Mouse (Mus musculus) adrenal gland, adult 2 months (tissue): ENCODE results near the gene Syde1. TPM values are rescaled to one million over a fixed set of nuclear protein-coding genes. Genes with fewer than 3 reads are reported as not detected.
"Not testable (repeated sequence)": the region's sequence is repeated elsewhere in the genome, so short reads cannot be mapped to it uniquely, and the experiment has no call there.

Source experiments
- DNase-seq: peaks from one replicate; pipeline ENCODE4 v3.0.0; 2021
- long read RNA-seq: library from polyadenylated mRNA; stranded (forward); transcript quantifications from one replicate; pipeline ENCODE4 v2.0.0, GENCODE M21; 2021
- polyA plus RNA-seq: library from polyadenylated mRNA; depleted of rRNA; stranded (reverse); fragments of >200 nt; gene quantifications from 2 replicates; pipeline ENCODE4 v1.2.3, GENCODE M21; 2012; rRNA removed
- total RNA-seq, 2 experiments: library from RNA; stranded (reverse); gene quantifications; 2 replicates each; pipeline ENCODE4 v1.2.3; 2021

The Syde1 gene
- total RNA-seq, result 10 to 100 TPM; 24.3 to 71.0 TPM
- polyA plus RNA-seq, result 57.6 and 66.8 TPM in 2 replicates
- long read RNA-seq, transcript Syde1-201 (8 exons, 3,288 nt), result major isoform, 79 of 111 reads
- long read RNA-seq, partial matches to known transcripts, result 25 of 111 reads
- long read RNA-seq, other reads (novel, unspliced or antisense), result 7 of 111 reads

- DNase-seq, result peak; percentile 72
These were observed at the start of gene Syde1 for GRCm38 (mm10) chr10:78591406-78592328. Syde1 (minus strand) TSS chr10:78591964.

GRCm38 (mm10) chr10:78632311-78632710, 40.5 kb upstream of the Syde1 start:
- DNase-seq, result no peak

- DNase-seq, result no peak
These were observed 38.4 kb upstream of the Syde1 start for GRCm38 (mm10) chr10:78630194-78630593.

- DNase-seq, result not testable (repeated sequence)
These were observed 31.4 kb upstream of the Syde1 start for GRCm38 (mm10) chr10:78623143-78623542.

- DNase-seq, result no peak
These were observed 26.2 kb upstream of the Syde1 start, which contains the start of gene Olfr1357 for GRCm38 (mm10) chr10:78617974-78618373. Olfr1357 (minus strand) TSS chr10:78618074.

- peak; percentile 53 for DNase-seq
These were observed 15.8 kb upstream of the Syde1 start for GRCm38 (mm10) chr10:78607602-78608001.

- DNase-seq, result peak; percentile 31
These were observed 13.3 kb upstream of the Syde1 start for GRCm38 (mm10) chr10:78605080-78605479.

- DNase-seq, result no peak
These were observed 8.1 kb upstream of the Syde1 start for GRCm38 (mm10) chr10:78599865-78600264.

GRCm38 (mm10) chr10:78594566-78594965, 2.8 kb upstream of the Syde1 start:
- no peak for DNase-seq

GRCm38 (mm10) chr10:78594157-78594556, 2.4 kb upstream of the Syde1 start:
- no peak for DNase-seq

GRCm38 (mm10) chr10:78593736-78594135, 2.0 kb upstream of the Syde1 start:
- DNase-seq, result no peak

GRCm38 (mm10) chr10:78592856-78593379, 1.2 kb upstream of the Syde1 start:
- DNase-seq, result no peak

GRCm38 (mm10) chr10:78590744-78591143, 1.0 kb downstream of the Syde1 start:
- DNase-seq, result peak; percentile 56

- no peak for DNase-seq
These were observed 1.9 kb downstream of the Syde1 start for GRCm38 (mm10) chr10:78589901-78590300.

- DNase-seq, result no peak
These were observed 2.5 kb downstream of the Syde1 start for GRCm38 (mm10) chr10:78589291-78589690.

GRCm38 (mm10) chr10:78586026-78586425, 5.7 kb downstream of the Syde1 start:
- no peak for DNase-seq

- no peak for DNase-seq
These were observed 6.2 kb downstream of the Syde1 start for GRCm38 (mm10) chr10:78585606-78586005.

GRCm38 (mm10) chr10:78584996-78585395, 6.8 kb downstream of the Syde1 start:
- DNase-seq, result no peak

- no peak for DNase-seq
These were observed 7.8 kb downstream of the Syde1 start for GRCm38 (mm10) chr10:78583939-78584338.

- DNase-seq, result no peak
These were observed 8.4 kb downstream of the Syde1 start for GRCm38 (mm10) chr10:78583347-78583746.

GRCm38 (mm10) chr10:78581121-78581520, 10.6 kb downstream of the Syde1 start:
- DNase-seq, result no peak

- no peak for DNase-seq
These were observed 13.6 kb downstream of the Syde1 start for GRCm38 (mm10) chr10:78578204-78578603.
